Mouse (Mus musculus) MEL (cell line): ENCODE data around the gene Bsn. TPM values are rescaled to one million over a fixed set of nuclear protein-coding genes. Genes with fewer than 3 reads are reported as not detected.

Experiments used
- DNase-seq: peaks from one replicate; pipeline ENCODE4 v3.0.0; 2011; ENCODE audit warnings: low read depth, low spot score
- H3K27ac ChIP-seq: 2 replicates; pipeline ENCODE4 v1.5.1; 2012; ENCODE audit warnings: low read depth, mild to moderate bottlenecking, control low read depth, low read length, moderate library complexity; ENCODE audit not compliant: control insufficient read depth
- H3K27me3 ChIP-seq, 2 experiments: fragments of 150-350 bp in 1 of 2; sonication (generic) in 1 of 2; 2 replicates each; pipeline ENCODE4 v1.6.1; 2012; ENCODE audit warnings: low read length in 2 of 2, mild to moderate bottlenecking in 2 of 2, improper control_type of control experiment in 1 of 2, moderate library complexity in 1 of 2; ENCODE audit not compliant: insufficient read depth in 2 of 2, control insufficient read depth in 1 of 2
- H3K36me3 ChIP-seq, 2 experiments: 2 replicates each; pipeline ENCODE4 v1.6.1; 2012 to 2014; ENCODE audit warnings: low read length in 2 of 2, improper control_type of control experiment in 1 of 2, inconsistent platforms in 1 of 2, mild to moderate bottlenecking in 1 of 2; ENCODE audit not compliant: insufficient read depth in 2 of 2, control insufficient read depth in 1 of 2
- H3K4me1 ChIP-seq, 2 experiments: fragments of 150-350 bp in 1 of 2; sonication (generic) in 1 of 2; 2 replicates each; pipeline ENCODE4 v1.6.1; 2012; ENCODE audit warnings: low read length in 2 of 2, improper control_type of control experiment in 1 of 2, mild to moderate bottlenecking in 1 of 2; ENCODE audit not compliant: insufficient read depth in 2 of 2, control insufficient read depth in 1 of 2
- H3K4me3 ChIP-seq, 2 experiments: fragments of 150-350 bp in 1 of 2; sonication (generic) in 1 of 2; 2 replicates each; pipeline ENCODE4 v1.5.1; 2012; ENCODE audit warnings: low read depth in 2 of 2, low read length in 2 of 2, mild to moderate bottlenecking in 2 of 2, moderate library complexity in 2 of 2, control low read depth in 1 of 2, improper control_type of control experiment in 1 of 2; ENCODE audit not compliant: control insufficient read depth in 1 of 2, insufficient read depth in 1 of 2
- H3K79me2 ChIP-seq: 2 replicates; pipeline ENCODE4 v1.6.1; 2012; ENCODE audit warnings: mild to moderate bottlenecking, low read length, moderate library complexity; ENCODE audit not compliant: control insufficient read depth, poor library complexity, insufficient read depth
- H3K9ac ChIP-seq: 2 replicates; pipeline ENCODE4 v1.6.1; 2012; ENCODE audit warnings: low read depth, mild to moderate bottlenecking, control low read depth, low read length, moderate library complexity; ENCODE audit not compliant: control insufficient read depth, poor library complexity, severe bottlenecking
- H3K9me3 ChIP-seq: fragments of 150-350 bp; sonication (generic); replicated peaks from 2 replicates; pipeline ENCODE4 v1.6.1; 2012; ENCODE audit warnings: mild to moderate bottlenecking, low read length, improper control_type of control experiment, moderate library complexity; ENCODE audit not compliant: insufficient read depth
- BHLHE40 ChIP-seq: IDR thresholded peaks from 2 replicates; pipeline ENCODE4 v1.6.1; 2012; ENCODE audit warnings: low read depth, mild to moderate bottlenecking, inconsistent platforms, low read length, improper control_type of control experiment, borderline replicate concordance
- CHD1 ChIP-seq: IDR thresholded peaks from 2 replicates; pipeline ENCODE4 v1.6.1; 2012; ENCODE audit warnings: low read depth, mild to moderate bottlenecking, inconsistent platforms, low read length, improper control_type of control experiment
- CTCF ChIP-seq, 3 experiments: IDR thresholded peaks in 2 of 3; conservative IDR thresholded peaks in 1 of 3; 2 replicates each; pipeline ENCODE4 v1.5.1; 2011 to 2012; ENCODE audit warnings: low read length in 3 of 3, low read depth in 2 of 3, mild to moderate bottlenecking in 2 of 3, improper control_type of control experiment in 1 of 3, inconsistent platforms in 1 of 3, mixed read lengths in 1 of 3, moderate library complexity in 1 of 3; ENCODE audit not compliant: control insufficient read depth in 1 of 3, insufficient read depth in 1 of 3, poor library complexity in 1 of 3, severe bottlenecking in 1 of 3
- E2F4 ChIP-seq: IDR thresholded peaks from 2 replicates; pipeline ENCODE4 v1.6.1; 2011; ENCODE audit warnings: low read depth, low read length, improper control_type of control experiment, borderline replicate concordance
- ELF1 ChIP-seq: IDR thresholded peaks from 2 replicates; pipeline ENCODE4 v1.6.1; 2014; ENCODE audit warnings: low read depth, mild to moderate bottlenecking, inconsistent platforms, low read length, improper control_type of control experiment, moderate library complexity
- EP300 ChIP-seq, 2 experiments: IDR thresholded peaks; 2 replicates each; pipeline ENCODE4 v1.6.1; 2011; ENCODE audit warnings: improper control_type of control experiment in 2 of 2, low read length in 2 of 2, low read depth in 1 of 2, mild to moderate bottlenecking in 1 of 2
- HCFC1 ChIP-seq: IDR thresholded peaks from 2 replicates; pipeline ENCODE4 v1.6.1; 2012; ENCODE audit warnings: low read depth, mild to moderate bottlenecking, inconsistent platforms, low read length, improper control_type of control experiment, moderate library complexity
- KAT2A ChIP-seq: conservative IDR thresholded peaks from 2 replicates; pipeline ENCODE4 v1.6.1; 2012; ENCODE audit warnings: low read depth, low read length, improper control_type of control experiment, inconsistent platforms
- MAFK ChIP-seq: IDR thresholded peaks from 2 replicates; pipeline ENCODE4 v1.6.1; 2011; ENCODE audit warnings: low read depth, mild to moderate bottlenecking, low read length, improper control_type of control experiment, borderline replicate concordance
- MAX ChIP-seq: IDR thresholded peaks from 2 replicates; pipeline ENCODE4 v1.6.1; 2011; ENCODE audit warnings: low read length, improper control_type of control experiment
- MYB ChIP-seq: IDR thresholded peaks from 2 replicates; pipeline ENCODE4 v1.6.1; 2011; ENCODE audit warnings: mild to moderate bottlenecking, low read depth, low read length, improper control_type of control experiment
- NELFE ChIP-seq: IDR thresholded peaks from 2 replicates; pipeline ENCODE4 v1.6.1; 2011; ENCODE audit warnings: low read depth, low read length, improper control_type of control experiment
- POLR2A ChIP-seq, 2 experiments: IDR thresholded peaks; 2 replicates each; pipeline ENCODE4 v1.6.1; 2011 to 2012; ENCODE audit warnings: low read length in 2 of 2, mild to moderate bottlenecking in 2 of 2, control low read depth in 1 of 2, improper control_type of control experiment in 1 of 2, low read depth in 1 of 2, moderate library complexity in 1 of 2; ENCODE audit not compliant: control insufficient read depth in 1 of 2, insufficient read depth in 1 of 2, poor library complexity in 1 of 2
- RAD21 ChIP-seq: IDR thresholded peaks from 2 replicates; pipeline ENCODE4 v1.6.1; 2011; ENCODE audit warnings: mild to moderate bottlenecking, low read depth, low read length, improper control_type of control experiment
- RCOR1 ChIP-seq: IDR thresholded peaks from 2 replicates; pipeline ENCODE4 v1.6.1; 2012; ENCODE audit warnings: low read depth, mild to moderate bottlenecking, inconsistent platforms, low read length, improper control_type of control experiment
- SMC3 ChIP-seq: IDR thresholded peaks from 2 replicates; pipeline ENCODE4 v1.6.1; 2011; ENCODE audit warnings: low read depth, low read length, improper control_type of control experiment
- TAL1 ChIP-seq: IDR thresholded peaks from 2 replicates; pipeline ENCODE4 v1.6.1; 2012; ENCODE audit warnings: mild to moderate bottlenecking, inconsistent platforms, low read length, moderate library complexity, mixed read lengths
- USF1 ChIP-seq: IDR thresholded peaks from 2 replicates; pipeline ENCODE4 v1.6.1; 2014; ENCODE audit warnings: low read depth, mild to moderate bottlenecking, inconsistent platforms, low read length, improper control_type of control experiment, moderate library complexity
- ZC3H11A ChIP-seq: IDR thresholded peaks from 2 replicates; pipeline ENCODE4 v1.6.1; 2012; ENCODE audit warnings: low read depth, mild to moderate bottlenecking, inconsistent platforms, low read length, improper control_type of control experiment
- ZKSCAN1 ChIP-seq: IDR thresholded peaks from 2 replicates; pipeline ENCODE4 v1.6.1; 2012; ENCODE audit warnings: low read depth, mild to moderate bottlenecking, inconsistent platforms, low read length, improper control_type of control experiment, moderate library complexity
- polyA plus RNA-seq, 2 experiments: library from polyadenylated mRNA; stranded (reverse) in 1 of 2; unstranded in 1 of 2; fragments of >175 nt in 1 of 2; fragments of >200 nt in 1 of 2; gene quantifications; 2 replicates each; pipeline versions ENCODE4 v1.2.1 to v1.2.4; 2012; ENCODE audit warnings: low replicate concordance in 2 of 2, low read depth in 1 of 2; ENCODE audit not compliant: insufficient read length in 2 of 2, insufficient read depth in 1 of 2, missing spikeins in 1 of 2
- total RNA-seq: library from RNA; depleted of rRNA; stranded (reverse); fragments of 300-350 nt; gene quantifications from 2 replicates; pipeline ENCODE4 v1.2.3, GENCODE M21; 2012

Gene Bsn
- total and polyA plus RNA-seq, 3 experiments: 3.5 to 5.6 TPM; not detected in 1

GRCm38 (mm10) chr9:108139963-108140695, 50.1 kb downstream of the Bsn start:
- peaks cover 0 to 4% of the 10 kb centered on the region in 2 experiments; a peak in 2 of 4 replicates for H3K36me3 ChIP-seq
- no peaks in the 10 kb centered on the region for H3K79me2 ChIP-seq
- peaks cover under 1 to 17% of the 10 kb centered on the region in 2 experiments for H3K4me1 ChIP-seq
- H3K9me3 ChIP-seq: no peaks in the 10 kb centered on the region
- no peak for TF ChIP-seq RCOR1
- TF ChIP-seq HCFC1: no peak
- no peak for TF ChIP-seq MAFK
- peak; percentile 42 for TF ChIP-seq RAD21
- no peak for TF ChIP-seq ELF1
- TF ChIP-seq NELFE: no peak
- TF ChIP-seq TAL1: no peak
- TF ChIP-seq BHLHE40: no peak
- peak; percentile 59 for TF ChIP-seq SMC3
- TF ChIP-seq KAT2A: no peak
- no peak for TF ChIP-seq E2F4
- TF ChIP-seq EP300 (IDR thresholded peaks at IDR 0.05; ENCODE audit: low read depth in 1 of 2, low read length in 2 of 2): no peak
- no peak for TF ChIP-seq ZKSCAN1
- peak; percentile 19; the same call in 1 of the 2 replicates for TF ChIP-seq ZC3H11A
- peak; percentile 38 to 56 (median 52) for TF ChIP-seq CTCF (IDR thresholded peaks at IDR 0.05 in 2 of 3, conservative IDR thresholded peaks at IDR 0.05 in 1 of 3; ENCODE audit: control insufficient read depth in 1 of 3, insufficient read depth in 1 of 3, low read depth in 2 of 3, low read length in 3 of 3, poor library complexity in 1 of 3, severe bottlenecking in 1 of 3)
- no peak for TF ChIP-seq POLR2A (IDR thresholded peaks at IDR 0.05; ENCODE audit: control insufficient read depth in 1 of 2, insufficient read depth in 1 of 2, low read depth in 1 of 2, low read length in 2 of 2, poor library complexity in 1 of 2)
- TF ChIP-seq MYB: no peak
- TF ChIP-seq MAX: no peak
- no peak for TF ChIP-seq USF1
- no peak for TF ChIP-seq CHD1
- H3K27me3 ChIP-seq: no peaks in the 10 kb centered on the region; a peak in 1 of 4 replicates
- no peak overlapping the region for H3K4me3 ChIP-seq
- peak; percentile 58 for DNase-seq
- H3K27ac ChIP-seq: no peak overlapping the region
- H3K9ac ChIP-seq: no peak overlapping the region
